Mouse (Mus musculus) bone marrow, adult 2 months (tissue): ENCODE data around the gene Negr1.

Experiments used
- CTCF ChIP-seq: fragments of 200-500 bp; IDR thresholded peaks from 2 replicates; pipeline ENCODE4 v1.5.1; 2011; ENCODE audit warnings: low read length, control low read depth; ENCODE audit not compliant: control insufficient read depth, insufficient read depth
- POLR2A ChIP-seq: fragments of 200-500 bp; IDR thresholded peaks from 2 replicates; pipeline ENCODE4 v1.6.1; 2011; ENCODE audit warnings: low read depth, mild to moderate bottlenecking, control low read depth, low read length, borderline replicate concordance; ENCODE audit not compliant: control insufficient read depth

- TF ChIP-seq CTCF (no peak), POLR2A (no peak)
Measured at GRCm38 (mm10) chr3:156606846-156607245, 45.3 kb downstream of the Negr1 start.
